Mouse (Mus musculus): ENCODE results near the gene Emx1. TPM values are rescaled to one million over a fixed set of nuclear protein-coding genes. Genes with fewer than 3 reads are reported as not detected.
"Not testable (repeated sequence)": the region's sequence is repeated elsewhere in the genome, so short reads cannot be mapped to it uniquely, and the experiment has no call there.

The Emx1 gene
- 10 to 100 TPM; 15.0 to 22.5 (median 17.5) TPM for total RNA-seq (2022)

- peak in 1 of 2 experiments; percentile 54 for DNase-seq (ENCODE audit: low spot score in 2 of 2)
These were observed at the start of gene Emx1 for GRCm38 (mm10) chr6:85187340-85188211. Gene Emx1 (plus strand): TSS chr6:85187438.

DNA sequence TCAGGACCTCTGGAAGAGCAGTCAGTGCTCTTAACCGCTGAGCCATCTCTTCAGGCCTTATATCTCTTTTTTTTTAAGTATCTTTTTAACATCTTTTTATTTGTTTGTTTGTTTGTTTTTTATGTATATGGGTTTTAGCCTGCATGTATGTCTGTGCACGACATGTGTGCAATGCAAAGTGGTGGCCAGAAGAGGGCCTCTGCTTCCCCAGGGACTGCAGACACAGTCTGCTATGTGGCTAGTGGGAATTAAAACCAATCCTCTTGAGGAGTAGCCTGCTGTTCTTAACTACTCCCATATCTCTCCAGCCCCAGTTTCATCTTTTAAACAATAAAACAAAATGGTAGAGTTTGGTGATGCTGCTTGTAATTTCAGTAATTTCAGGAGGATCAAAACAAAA lies 47.7 kb upstream of the Emx1 start:
- DNase-seq (ENCODE audit: low spot score in 2 of 2), result no peak

GRCm38 (mm10) chr6:85141013-85141412 lies 46.2 kb upstream of the Emx1 start:
- DNase-seq (ENCODE audit: low spot score in 2 of 2), result not testable (repeated sequence)

DNA sequence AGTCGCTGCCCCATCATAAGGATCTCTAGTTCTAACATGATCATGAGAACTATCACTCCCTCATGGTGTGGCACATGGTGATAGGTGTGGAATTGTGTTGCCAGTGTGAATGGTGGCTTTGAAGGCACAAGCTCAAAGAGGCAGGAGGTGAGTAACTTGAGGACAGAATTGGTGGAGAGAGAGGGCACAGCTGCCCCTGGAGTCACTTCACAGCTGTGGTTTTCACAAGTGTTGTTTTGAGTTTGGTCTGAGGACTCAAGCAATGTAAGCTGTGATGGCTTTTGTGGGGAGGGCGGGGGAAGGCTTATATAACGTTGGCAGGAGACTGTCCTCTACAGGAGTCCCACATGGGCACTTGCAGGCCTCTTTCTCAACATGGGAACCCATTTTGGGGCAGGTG lies 42.8 kb upstream of the Emx1 start:
- DNase-seq (ENCODE audit: low spot score in 2 of 2), result no peak

DNA sequence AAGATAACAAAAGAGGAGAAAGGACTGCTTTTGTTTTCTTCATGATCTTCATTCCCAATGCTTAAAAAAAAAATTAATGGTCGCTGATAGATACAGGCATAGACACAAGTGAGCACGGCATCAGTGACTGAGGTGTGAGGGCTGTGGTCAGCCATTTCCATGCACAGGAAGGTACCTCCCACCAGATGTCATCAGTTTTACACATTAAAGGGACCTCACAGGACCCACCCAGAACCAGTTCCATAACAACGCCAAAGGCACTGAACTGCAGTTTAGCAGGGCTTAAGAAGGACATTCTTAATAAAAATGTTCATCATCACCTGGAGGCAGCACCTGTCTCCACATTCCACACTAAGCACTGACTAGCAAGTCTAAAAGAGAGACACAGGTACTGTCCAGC lies 39.6 kb upstream of the Emx1 start:
- no peak for DNase-seq (ENCODE audit: low spot score in 2 of 2)

DNA sequence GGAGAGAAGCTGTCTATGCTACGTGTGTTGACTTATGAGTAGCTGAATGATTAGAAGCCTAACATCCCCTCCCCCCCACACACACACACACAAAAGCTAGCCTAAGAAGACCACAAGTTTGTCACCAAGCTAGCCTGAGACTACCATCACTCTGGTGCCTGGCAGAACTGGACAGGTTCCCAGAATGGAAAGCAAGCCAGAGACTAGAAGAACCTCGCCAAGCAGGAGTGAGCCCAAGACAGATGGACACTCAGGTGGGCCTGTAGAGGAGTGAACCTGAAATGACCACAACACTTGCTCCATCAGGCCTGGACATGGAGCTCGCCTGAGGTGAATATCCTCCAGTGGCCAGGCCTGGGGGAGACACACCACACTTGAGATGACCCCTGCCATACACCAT lies 36.9 kb upstream of the Emx1 start:
- no peak for DNase-seq (ENCODE audit: low spot score in 2 of 2)

DNA sequence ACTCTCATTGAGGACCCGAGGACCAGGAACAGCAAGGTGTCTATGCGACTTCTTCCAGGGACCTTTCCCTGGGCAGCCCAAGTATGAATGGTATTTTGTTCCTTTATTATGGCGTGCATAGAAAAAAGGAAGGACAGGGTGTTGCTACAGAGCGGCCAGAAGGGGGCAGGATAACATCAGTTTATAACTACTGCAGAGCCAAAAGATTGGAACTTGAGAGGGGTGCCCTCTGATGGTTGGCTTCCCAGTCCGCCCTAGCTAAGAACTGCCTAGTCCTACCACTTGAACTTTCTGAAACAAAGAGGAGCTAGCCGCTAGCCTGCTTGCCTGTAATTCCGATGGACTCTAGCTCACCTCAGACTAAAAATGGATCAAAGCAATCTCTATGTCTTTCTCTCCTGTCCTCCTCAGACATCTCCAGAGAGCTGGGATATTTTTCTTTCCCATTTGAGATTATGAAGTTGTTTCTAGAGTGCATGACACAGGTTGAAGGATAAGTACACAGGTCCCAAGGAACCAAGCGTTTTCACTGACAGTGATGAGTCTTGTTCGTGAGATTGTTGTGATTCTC lies 33.2 kb upstream of the Emx1 start:
- peak; percentile 61 to 66 for DNase-seq (ENCODE audit: low spot score in 2 of 2)

DNA sequence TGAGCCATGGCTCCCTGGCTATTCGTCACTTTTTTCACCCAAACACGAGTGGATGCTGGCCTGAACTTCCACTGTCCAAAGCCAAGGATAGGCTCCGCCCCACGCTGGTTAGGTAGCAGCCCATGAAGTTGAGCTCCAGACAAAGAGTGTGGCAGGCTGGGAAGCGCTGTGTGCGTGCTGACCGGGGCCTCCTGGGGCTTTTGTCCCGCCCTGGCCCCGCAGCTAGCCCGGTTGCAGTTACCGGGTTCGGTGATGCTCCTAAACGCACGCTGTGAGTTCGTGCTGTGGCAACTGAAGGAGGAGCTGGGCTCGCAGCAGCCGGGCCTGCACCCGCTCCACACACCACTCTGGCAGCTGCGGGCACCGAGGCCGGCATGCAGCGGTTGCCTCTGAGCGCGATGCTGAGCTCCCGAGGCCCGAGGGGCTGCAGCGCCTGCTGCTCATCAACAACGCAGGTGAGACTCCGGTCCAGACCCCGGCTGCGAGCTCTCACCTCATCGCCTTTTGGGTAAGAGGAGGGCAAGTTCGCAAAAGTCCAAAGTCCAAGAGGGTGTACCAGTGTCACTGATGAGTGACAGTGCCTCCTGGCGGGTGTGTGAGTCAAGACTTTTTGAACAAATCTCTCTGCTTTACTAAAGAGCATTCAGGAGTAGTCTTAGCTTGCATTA lies 32.2 kb upstream of the Emx1 start:
- DNase-seq (ENCODE audit: low spot score in 2 of 2), result no peak

- not testable (repeated sequence) for DNase-seq (ENCODE audit: low spot score in 2 of 2)
These were observed 30.7 kb upstream of the Emx1 start for GRCm38 (mm10) chr6:85156551-85156950.

DNA sequence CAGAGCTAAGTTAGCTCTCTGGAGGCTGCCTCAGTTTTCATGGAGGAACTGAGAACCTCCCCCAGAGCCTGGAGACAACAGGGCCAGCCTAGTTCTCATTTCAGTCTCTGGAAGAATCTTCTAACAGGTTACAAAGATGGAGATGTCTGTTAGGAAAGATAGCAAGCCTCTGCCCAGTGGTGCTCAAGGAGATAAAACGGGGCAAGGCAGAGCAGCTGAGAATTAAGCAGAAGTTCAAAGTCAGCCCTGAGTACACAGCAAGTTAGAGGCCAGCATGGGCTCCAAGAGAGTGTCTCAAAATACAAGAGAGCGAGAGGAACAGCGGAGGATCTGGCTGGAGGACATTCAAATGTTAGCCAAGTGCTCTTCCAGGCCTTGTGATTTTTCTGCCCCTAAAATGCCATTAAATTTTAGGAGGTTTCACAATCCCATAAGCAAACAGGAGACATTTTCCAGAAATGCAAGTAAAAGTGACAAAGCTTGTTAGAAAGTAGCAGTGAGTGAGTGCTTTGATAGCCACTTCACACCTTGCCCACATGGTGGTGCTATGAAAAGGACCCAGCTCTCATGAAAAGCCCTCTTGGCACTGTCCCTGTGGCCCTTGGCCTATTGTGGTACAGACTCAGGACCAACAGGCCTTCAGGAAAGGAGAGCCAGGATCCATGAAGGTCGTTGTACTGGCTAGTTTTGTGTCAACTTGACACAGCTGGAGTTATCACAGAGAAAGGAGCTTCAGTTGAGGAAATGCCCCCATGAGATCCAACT lies 29.0 kb upstream of the Emx1 start:
- not testable (repeated sequence) for DNase-seq (ENCODE audit: low spot score in 2 of 2)

DNA sequence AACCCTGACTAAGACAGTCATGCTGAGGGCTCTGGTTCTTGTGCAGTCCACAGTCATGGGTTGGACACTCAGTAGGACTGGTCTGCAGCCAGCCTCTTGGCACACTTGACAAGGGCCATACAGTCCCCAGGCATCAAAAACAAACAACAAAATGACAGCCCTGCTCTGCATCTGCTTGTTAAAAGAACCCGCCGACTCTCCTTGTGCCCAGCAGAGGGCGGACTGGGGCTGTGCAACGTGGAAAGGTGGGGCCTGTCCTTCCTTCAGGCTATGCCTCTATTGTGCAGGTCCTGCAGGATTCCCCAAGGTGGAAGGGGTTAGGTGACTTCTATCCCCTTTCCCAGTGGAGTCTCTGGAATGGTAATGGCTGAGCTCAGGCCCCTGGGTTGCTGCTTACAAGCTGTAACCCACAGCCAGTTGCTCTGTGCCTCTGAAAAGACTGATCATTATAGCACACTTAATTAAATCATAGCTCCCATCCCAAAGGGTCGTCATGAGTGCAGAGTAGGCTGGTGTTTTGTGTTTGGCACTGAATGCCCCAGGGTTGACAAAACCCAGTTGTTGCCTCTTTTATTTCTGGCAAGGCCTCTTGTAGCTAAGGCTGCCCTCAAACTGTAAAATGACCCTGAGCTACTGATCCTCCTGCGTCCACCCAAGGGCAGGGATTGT lies 28.0 kb upstream of the Emx1 start:
- peak in 1 of 2 experiments; percentile 51 for DNase-seq (ENCODE audit: low spot score in 2 of 2)

- peak; percentile 46 to 82 for DNase-seq (ENCODE audit: low spot score in 2 of 2)
These were observed 26.9 kb upstream of the Emx1 start for GRCm38 (mm10) chr6:85160201-85160923.

- DNase-seq (ENCODE audit: low spot score in 2 of 2), result no peak
These were observed 21.8 kb upstream of the Emx1 start for GRCm38 (mm10) chr6:85165440-85165921.

- no peak for DNase-seq (ENCODE audit: low spot score in 2 of 2)
These were observed 7.7 kb upstream of the Emx1 start for GRCm38 (mm10) chr6:85179569-85179968.

GRCm38 (mm10) chr6:85180036-85180435 lies 7.2 kb upstream of the Emx1 start:
- DNase-seq (ENCODE audit: low spot score in 2 of 2), result no peak

- no peak for DNase-seq (ENCODE audit: low spot score in 2 of 2)
These were observed 3.3 kb upstream of the Emx1 start for GRCm38 (mm10) chr6:85183951-85184350.

GRCm38 (mm10) chr6:85186033-85186743 lies 1.1 kb upstream of the Emx1 start:
- DNase-seq (ENCODE audit: low spot score in 2 of 2), result no peak

DNA sequence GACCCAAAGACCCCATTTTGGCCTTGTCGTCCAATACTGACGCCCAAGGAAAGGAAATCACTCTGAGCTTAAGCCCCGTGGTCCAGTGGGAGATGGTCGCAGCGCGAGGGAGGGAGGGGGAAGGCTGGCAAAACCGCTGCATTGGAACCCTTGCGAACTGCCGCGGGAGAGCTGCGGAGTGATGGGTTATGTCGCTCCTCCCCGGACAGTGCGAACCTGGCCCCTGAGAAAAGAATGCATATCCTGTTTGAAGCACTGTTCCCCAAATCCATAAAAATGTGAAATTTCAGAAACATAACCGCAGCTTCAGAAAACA lies 536 bp upstream of the Emx1 start:
- no peak for DNase-seq (ENCODE audit: low spot score in 2 of 2)

- DNase-seq (ENCODE audit: low spot score in 2 of 2), result no peak
These were observed 1.2 kb downstream of the Emx1 start for GRCm38 (mm10) chr6:85188256-85189110.

Data from layer of hippocampus, adult 8-10 months (tissue).